Mouse (Mus musculus): ENCODE measurements at regions not wholly inside any gene's neighbourhood (a gene's known extent, or its start where the extent isn't known, plus 50 kb on each side); places are given as distances from the start of the nearest gene placed in this dataset.

DNA sequence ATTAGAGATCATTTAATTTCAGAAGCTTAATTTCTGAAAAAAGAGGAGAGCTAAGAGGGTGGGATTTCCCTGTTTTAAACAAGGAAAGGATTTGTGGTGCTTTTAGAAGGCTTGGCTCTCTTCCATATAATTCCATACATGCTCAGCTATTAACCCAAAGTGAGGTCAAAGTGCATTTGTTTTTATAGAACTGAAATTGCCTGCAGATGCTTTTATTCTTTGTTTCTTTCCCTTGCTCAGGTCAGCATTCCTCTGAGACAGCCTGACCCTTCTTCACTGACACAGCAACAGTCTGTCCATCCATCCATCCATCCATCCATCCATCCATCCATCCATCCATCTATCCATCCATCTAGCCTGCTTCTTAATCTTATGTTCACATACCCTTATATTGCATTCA lies 82.0 kb upstream of the Cdkn2b start:
- TF ChIP-seq TCF12 (IDR thresholded peaks at IDR 0.05; ENCODE audit: insufficient read depth, poor library complexity, severe bottlenecking) (no peak), POLR2AphosphoS2 (IDR thresholded peaks at IDR 0.05; ENCODE audit: insufficient read length, low read depth) (no peak), POLR2A (IDR thresholded peaks at IDR 0.05; ENCODE audit: insufficient read length, low read depth) (no peak), USF1 (IDR thresholded peaks at IDR 0.05; ENCODE audit: low read depth) (no peak), REST (IDR thresholded peaks at IDR 0.05; ENCODE audit: insufficient read depth, insufficient read length) (no peak)

Measured in myocyte (in vitro differentiated cells).